Mouse (Mus musculus) brain, embryonic 14.5 days (tissue): Measurements from ENCODE around the gene Pdgfb. TPM values are rescaled to one million over a fixed set of nuclear protein-coding genes. Genes with fewer than 3 reads are reported as not detected.

Experiments
- DNase-seq: peaks from one replicate; pipeline ENCODE4 v3.0.0-alpha.2; 2011; ENCODE audit warnings: low read depth
- CTCF ChIP-seq: fragments of 200-500 bp; IDR thresholded peaks from 2 replicates; pipeline ENCODE4 v1.5.1; 2012; ENCODE audit warnings: inconsistent platforms, mild to moderate bottlenecking, moderate library complexity, borderline replicate concordance; ENCODE audit not compliant: insufficient read depth, insufficient read length; ENCODE audit errors: extremely low read depth
- POLR2A ChIP-seq: fragments of 200-500 bp; IDR thresholded peaks from 2 replicates; pipeline ENCODE4 v1.6.1; 2012; ENCODE audit warnings: mild to moderate bottlenecking, inconsistent platforms, borderline replicate concordance; ENCODE audit not compliant: poor library complexity, insufficient read depth, insufficient read length, severe bottlenecking; ENCODE audit errors: extremely low read depth
- polyA plus RNA-seq: library from polyadenylated mRNA; depleted of rRNA; stranded (reverse); fragments of >200 nt; gene quantifications from 2 replicates; pipeline ENCODE4 v1.2.3, GENCODE M21; 2012

Gene Pdgfb
- polyA plus RNA-seq, 1 experiment: 16.8 TPM

GRCm38 (mm10) chr15:80051092-80051761 lies 36.5 kb upstream of the Pdgfb start:
- TF ChIP-seq POLR2A (no peak), CTCF (no peak)
- peak; percentile 17 for DNase-seq

- no peak for DNase-seq
- no peak for TF ChIP-seq POLR2A
- no peak for TF ChIP-seq CTCF
Observed at GRCm38 (mm10) chr15:80050093-80050492, 35.3 kb upstream of the Pdgfb start.

DNA sequence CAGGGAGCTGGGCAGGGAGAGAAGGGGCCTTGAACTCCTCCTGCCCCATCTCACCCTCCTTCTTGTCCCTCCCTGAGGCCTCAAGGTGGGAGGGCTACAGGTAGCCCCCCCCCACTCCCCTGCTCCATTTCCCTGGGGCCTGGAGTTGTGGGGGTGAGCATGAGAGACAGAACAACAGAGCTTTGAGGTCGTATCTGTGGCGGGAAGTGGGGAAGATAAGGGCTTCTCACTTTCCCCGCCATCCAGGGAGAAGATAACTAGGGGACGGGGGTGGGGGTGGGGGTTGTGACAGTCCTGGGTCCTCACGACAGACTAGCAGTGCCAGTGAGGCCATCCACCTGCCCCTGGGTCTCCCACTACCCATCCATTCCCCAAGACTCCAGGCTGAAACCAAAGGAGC lies 33.2 kb upstream of the Pdgfb start:
- no peak for TF ChIP-seq CTCF
- TF ChIP-seq POLR2A: no peak

DNA sequence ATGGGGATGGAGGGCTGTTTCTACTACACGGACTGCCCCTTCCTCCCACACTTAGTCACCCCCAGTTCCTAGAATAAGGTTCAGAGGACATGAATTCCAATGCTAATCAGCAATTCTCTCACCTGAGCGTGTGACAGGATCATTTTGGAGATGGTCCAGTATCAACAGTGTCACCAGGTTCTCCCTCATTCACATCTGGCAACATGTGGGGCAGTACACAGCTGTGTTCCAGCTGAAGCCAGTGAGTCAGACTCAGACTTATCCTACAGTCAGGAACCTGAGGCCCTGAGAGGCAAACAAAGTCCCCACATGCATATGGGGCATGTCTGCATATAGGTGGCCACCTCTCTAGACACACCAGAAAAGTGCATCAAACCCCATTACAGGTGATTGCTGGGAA lies 32.5 kb upstream of the Pdgfb start:
- TF ChIP-seq POLR2A (no peak), CTCF (no peak)
- no peak for DNase-seq

More for the DNA sequence above, 33.2 kb upstream of the Pdgfb start:
- DNase-seq: no peak

- TF ChIP-seq POLR2A (no peak), CTCF (no peak)
Observed at GRCm38 (mm10) chr15:80045749-80046148, 31.0 kb upstream of the Pdgfb start.

GRCm38 (mm10) chr15:80044249-80044648 lies 29.5 kb upstream of the Pdgfb start:
- TF ChIP-seq CTCF: no peak
- TF ChIP-seq POLR2A: no peak
- no peak for DNase-seq

More at GRCm38 (mm10) chr15:80045749-80046148, 31.0 kb upstream of the Pdgfb start:
- DNase-seq: no peak

DNA sequence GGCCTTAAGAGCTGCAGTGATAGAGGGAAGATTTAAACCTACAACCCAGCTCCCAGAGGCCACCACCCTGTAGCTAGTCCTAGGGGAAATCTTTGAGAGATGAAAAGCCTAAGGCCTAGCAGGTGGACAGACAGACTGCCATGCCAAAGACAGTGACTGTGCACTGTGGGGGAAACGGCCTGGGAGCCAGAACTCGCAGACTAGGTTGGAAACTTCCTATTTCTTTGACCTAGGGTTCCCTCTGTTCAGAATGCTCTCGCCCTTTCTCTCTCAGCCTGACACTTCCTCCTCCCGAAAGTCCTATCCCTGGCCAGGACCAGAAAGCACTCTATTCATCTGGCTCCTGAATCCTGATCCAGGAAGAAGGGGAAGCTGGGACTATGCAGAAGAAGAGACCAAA lies 27.4 kb upstream of the Pdgfb start:
- TF ChIP-seq CTCF (no peak), POLR2A (no peak)
- DNase-seq: no peak

DNA sequence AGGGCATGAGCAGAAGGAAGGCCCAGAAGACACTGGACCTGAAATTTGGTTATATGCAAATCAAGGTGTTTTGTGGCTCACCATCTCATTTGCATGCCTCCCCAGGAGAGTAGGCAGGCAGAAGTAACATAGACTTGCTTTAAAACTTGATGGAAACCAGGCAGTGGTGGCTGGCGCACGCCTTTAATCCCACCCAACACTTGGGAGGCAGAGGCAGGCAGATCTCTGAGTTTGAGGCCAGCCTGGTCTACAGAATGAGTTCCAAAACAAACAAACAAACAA lies 23.3 kb upstream of the Pdgfb start:
- DNase-seq: no peak
- TF ChIP-seq CTCF (no peak), POLR2A (no peak)

GRCm38 (mm10) chr15:80037255-80038109 lies 22.7 kb upstream of the Pdgfb start:
- DNase-seq: no peak
- TF ChIP-seq POLR2A: no peak
- no peak for TF ChIP-seq CTCF

DNA sequence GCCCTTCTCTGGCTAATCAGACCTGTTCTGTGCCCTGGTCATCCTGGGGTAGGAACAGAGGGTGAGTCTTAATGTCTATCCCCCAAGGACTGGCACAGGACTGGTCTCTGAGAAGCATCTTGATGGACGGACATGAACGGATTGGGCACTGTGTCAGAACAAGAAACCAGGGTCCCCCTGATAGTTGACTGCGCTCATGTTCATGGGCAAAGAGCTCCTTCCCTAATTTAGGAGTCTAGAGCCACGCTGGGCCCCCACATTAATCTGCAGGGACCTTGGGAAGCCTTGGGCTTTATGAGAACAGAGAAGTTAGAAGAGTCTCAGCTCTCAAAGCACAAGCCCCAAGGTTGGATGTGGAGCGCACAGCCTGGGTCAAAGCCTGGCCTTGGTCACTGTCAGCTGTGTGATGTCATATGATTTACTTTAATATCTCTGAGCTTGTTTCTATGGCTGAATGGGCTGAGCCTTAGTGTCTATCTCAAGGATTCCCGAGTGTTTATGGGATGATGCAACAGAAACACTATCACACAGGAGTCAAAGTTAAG lies 20.6 kb upstream of the Pdgfb start:
- TF ChIP-seq CTCF (no peak), POLR2A (no peak)
- DNase-seq: no peak

GRCm38 (mm10) chr15:80034913-80035312 lies 20.1 kb upstream of the Pdgfb start:
- TF ChIP-seq CTCF: no peak
- no peak for TF ChIP-seq POLR2A
- DNase-seq: no peak

DNA sequence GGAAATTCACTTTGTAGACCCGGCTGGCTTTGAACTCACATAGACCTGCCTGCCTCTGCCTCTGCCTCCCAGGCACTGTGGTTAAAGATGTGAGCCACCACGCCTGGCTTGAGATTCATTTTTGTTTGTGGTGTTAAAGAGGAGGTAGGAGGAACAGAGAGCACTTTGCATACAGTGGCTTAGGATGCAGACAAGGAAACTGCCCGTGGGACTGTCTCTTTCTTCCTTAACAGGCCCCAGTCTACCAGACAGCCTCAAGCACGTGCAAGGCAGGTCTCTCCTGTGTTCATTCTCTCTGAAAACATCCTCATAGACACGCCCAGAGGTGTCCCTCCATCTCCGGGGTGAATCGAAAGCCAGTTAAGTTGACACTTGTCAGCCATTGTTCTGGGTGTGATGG lies 19.6 kb upstream of the Pdgfb start:
- no peak for DNase-seq
- TF ChIP-seq POLR2A (no peak), CTCF (no peak)

DNA sequence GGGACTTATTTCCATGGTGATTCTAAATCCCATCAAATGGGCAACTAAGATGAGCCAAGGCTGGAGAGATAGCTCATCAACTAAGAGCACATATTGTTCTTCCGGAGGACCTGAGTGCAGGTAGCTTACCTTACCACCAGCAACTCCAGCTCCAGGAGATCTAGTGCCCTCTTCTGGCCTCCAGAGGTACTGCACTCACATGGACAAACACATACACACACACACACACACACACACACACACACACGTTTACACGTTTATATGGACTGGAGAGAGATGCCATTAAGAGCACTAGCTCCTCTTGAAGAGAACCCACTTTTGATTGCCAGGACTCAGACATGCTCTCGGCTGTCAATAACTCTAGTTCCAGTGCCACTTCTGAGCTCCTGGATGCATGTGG lies 16.4 kb upstream of the Pdgfb start:
- TF ChIP-seq CTCF (peak; percentile 44; the same call in 1 of the 2 replicates), POLR2A (no peak)
- no peak for DNase-seq
